Mouse (Mus musculus): ENCODE results near the gene Tcf20. TPM values are rescaled to one million over a fixed set of nuclear protein-coding genes. Genes with fewer than 3 reads are reported as not detected.

Tcf20 gene
- polyA plus RNA-seq, 1 experiment from 2014 or later, result 16.0 TPM

DNA sequence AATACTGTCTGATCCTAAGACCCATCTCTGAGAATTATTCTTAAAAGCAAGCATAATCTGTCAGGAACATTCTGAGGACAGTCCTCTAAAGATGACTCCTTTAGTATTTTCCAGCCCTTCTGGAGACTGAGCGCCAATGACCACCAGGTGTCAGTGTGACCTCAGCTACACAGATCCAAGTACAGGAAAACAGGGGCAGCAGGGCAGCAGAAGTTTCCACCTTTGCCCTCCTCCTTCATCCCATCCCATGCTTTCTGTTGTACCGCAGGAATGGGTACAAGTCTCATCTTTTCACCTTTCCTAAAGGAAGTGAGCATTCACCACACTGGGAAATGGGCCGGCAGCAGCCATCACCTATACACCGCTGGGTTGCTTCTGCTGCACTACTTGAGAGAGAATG lies 172.9 kb downstream of the Tcf20 start:
- Histone ChIP-seq H3K36me3 (peaks cover 32% of the 10 kb centered on the region), H3K9me3 (no peaks in the 10 kb centered on the region), H3K27ac (no peak overlapping the region), H3K27me3 (no peaks in the 10 kb centered on the region), H3K4me3 (replicated peaks) (no peak overlapping the region), H3K9ac (replicated peaks) (no peak overlapping the region), H3K4me2 (replicated peaks) (no peak overlapping the region), H3K4me1 (replicated peaks) (peaks cover 5% of the 10 kb centered on the region)
- ATAC-seq, result peak; percentile 55; the same call in 1 of the 2 replicates
- WGBS, result 62% methylated on average over 4 of the region's 4 CpGs

DNA sequence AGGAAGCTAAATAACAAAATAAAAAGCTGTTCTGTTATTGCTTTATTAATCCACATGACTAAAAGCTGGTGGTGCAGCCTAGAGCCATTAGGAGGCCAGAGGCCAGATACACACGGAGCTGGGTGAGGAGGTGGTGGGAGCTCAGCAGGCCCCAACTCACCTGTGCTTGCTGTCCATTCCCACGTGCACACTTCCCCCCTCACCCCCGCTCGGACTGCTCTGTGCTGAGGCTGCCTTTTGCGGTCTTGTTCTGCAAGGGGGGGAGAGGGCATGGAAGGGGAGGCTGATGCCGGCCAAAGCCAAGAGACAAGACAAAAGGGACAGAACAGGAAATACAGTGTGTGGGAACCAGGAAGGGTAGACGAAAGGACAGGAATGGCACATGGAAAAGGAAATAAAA lies 173.4 kb downstream of the Tcf20 start:
- H3K27me3 ChIP-seq, result no peaks in the 10 kb centered on the region
- H3K9me3 ChIP-seq, result no peaks in the 10 kb centered on the region
- no peak overlapping the region for H3K4me2 ChIP-seq (replicated peaks)
- H3K36me3 ChIP-seq, result peaks cover 36% of the 10 kb centered on the region
- ATAC-seq, result no peak
- H3K9ac ChIP-seq (replicated peaks), result no peak overlapping the region
- no peak overlapping the region for H3K4me3 ChIP-seq (replicated peaks)
- WGBS, result 92% methylated on average over 7 of the region's 7 CpGs
- peaks cover 10% of the 10 kb centered on the region for H3K4me1 ChIP-seq (replicated peaks)
- no peak overlapping the region for H3K27ac ChIP-seq

DNA sequence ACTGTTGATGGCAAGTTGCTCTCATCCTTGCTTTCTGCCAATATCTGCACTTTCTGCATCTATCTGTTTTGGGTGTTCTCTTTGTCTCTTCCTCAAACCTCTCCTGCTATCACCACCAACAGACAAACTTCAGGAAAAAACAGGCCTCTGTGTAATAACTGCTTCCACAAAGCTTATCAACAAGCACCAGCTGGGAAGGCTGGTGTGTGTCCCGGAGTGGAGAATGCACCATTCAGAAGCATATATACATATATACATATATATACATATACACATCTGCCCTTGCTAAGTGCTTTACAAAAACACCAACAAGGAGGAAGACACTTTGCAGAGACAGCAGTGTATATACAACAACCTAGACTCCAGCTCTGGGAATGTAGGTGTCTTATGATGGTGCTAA lies 177.1 kb downstream of the Tcf20 start:
- no peak overlapping the region for H3K4me3 ChIP-seq (replicated peaks)
- no peak overlapping the region for H3K27ac ChIP-seq
- no peak for ATAC-seq
- WGBS, result 87% methylated on average over 1 of the region's 1 CpGs
- H3K9ac ChIP-seq (replicated peaks), result no peak overlapping the region
- no peak overlapping the region for H3K4me2 ChIP-seq (replicated peaks)
- H3K9me3 ChIP-seq, result no peaks in the 10 kb centered on the region
- peaks cover 10% of the 10 kb centered on the region for H3K4me1 ChIP-seq (replicated peaks)
- H3K27me3 ChIP-seq, result no peaks in the 10 kb centered on the region
- H3K36me3 ChIP-seq, result peaks cover 36% of the 10 kb centered on the region

DNA sequence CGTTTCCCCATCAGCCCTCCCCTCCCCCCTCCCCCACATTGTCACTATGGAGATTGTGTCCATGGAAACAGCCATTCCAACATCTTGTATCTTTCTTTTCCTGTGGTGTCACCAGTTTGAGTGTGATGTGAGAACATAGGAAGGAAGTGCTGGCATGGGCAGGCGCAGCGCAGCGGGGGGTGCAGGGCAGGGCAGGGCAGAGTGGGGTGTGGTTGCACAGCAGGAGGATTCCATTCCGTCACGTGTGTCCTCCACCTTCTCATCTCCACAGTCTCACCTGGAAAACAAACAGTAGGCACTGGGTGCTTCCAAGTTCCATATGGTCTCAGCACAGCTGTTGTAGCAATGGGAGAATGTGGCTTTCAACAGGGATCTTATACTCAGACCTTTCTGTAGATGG lies 178.2 kb downstream of the Tcf20 start:
- H3K27ac ChIP-seq, result no peak overlapping the region
- no peaks in the 10 kb centered on the region for H3K27me3 ChIP-seq
- H3K9me3 ChIP-seq, result no peaks in the 10 kb centered on the region
- WGBS, result 61% methylated on average over 6 of the region's 6 CpGs
- no peak overlapping the region for H3K4me3 ChIP-seq (replicated peaks)
- ATAC-seq, result no peak
- H3K9ac ChIP-seq (replicated peaks), result no peak overlapping the region
- peaks cover 35% of the 10 kb centered on the region for H3K36me3 ChIP-seq
- peaks cover 10% of the 10 kb centered on the region for H3K4me1 ChIP-seq (replicated peaks)
- H3K4me2 ChIP-seq (replicated peaks), result no peak overlapping the region

DNA sequence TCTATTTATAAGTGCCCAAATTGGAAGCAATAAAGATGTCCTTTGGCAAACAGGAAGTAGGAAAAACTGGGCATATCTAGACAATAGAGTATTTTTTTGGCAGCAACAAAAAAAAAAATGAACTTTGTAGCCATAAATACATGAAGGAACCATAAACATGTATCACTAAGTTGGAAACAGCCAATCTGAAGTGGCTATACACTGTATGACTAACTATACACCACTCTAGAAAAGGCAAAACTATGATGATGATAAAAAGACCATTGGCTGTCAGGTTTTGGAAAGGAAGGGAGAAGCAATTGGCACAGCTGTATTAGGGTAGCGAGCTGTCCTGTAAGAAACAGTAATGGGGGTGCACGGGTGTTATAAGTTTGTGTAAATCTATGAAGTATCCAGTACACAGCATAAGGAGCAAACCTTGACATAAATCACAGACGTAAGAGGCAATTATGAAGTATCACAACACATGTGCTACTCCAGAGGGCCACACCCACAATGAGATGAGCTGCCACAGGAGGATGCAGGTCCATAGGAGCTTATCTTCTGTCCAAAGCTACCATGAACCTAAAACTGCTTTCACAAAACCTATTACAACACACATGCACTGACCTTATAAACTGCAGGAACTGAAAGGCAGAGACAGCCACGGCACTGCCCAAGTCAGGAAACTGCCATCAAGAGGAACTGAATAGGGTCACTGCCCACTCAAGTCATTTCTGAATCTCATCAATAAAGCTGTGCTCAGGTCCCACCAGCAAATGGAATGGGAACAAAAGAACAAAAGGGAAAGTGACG lies 180.5 kb downstream of the Tcf20 start:
- Histone ChIP-seq H3K27ac (no peak overlapping the region), H3K9ac (replicated peaks) (no peak overlapping the region), H3K4me2 (replicated peaks) (no peak overlapping the region), H3K4me1 (replicated peaks) (peaks cover 10% of the 10 kb centered on the region), H3K4me3 (replicated peaks) (no peak overlapping the region), H3K27me3 (no peaks in the 10 kb centered on the region), H3K36me3 (peaks cover 23% of the 10 kb centered on the region), H3K9me3 (no peaks in the 10 kb centered on the region)
- WGBS, result 82% methylated on average over 5 of the region's 5 CpGs
- no peak for ATAC-seq

DNA sequence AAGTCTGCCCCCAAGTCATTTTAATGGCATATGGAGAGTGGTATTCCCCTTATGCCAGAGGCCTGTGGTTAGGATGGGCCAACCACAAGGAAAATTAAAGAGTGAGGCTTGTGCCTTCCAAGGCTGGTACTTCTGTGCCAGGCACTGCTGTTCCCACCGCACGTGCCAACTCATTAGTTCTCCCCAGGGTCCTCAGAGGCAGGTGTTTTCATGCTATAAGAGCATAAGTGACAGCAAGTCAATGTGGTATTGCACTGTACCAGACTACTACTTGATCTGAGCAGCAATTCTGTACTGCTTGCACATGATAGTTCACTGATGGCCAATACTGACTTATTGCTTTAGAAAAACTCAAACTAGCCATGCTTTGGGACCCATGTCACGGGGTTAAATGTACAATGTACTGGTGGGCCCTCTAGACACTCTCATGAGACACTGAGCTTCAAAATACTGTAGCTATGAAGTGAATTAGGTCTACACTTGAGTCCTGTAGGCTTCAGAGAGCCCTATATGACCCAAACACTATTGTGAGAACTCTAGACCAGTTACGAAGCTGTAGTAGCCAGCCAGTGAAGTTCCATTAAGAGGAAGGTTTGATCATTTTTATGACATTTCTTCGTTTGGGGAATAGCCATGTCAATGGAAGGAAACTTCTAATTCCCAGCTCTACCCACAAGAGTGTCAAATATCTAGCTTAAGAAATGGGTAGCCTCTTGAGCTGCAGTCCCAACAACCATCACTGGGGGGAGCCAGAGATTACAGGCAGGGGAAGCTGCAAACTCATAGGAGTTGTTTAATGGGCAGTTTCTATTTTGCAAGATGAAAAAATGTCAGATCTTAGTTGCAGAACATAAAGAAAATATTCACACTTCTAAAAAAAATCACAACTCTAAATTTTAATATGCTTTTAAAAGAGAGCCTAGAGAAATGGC lies 182.7 kb downstream of the Tcf20 start:
- no peak overlapping the region for H3K27ac ChIP-seq
- no peak for ATAC-seq
- WGBS, result 72% methylated on average over 5 of the region's 5 CpGs

DNA sequence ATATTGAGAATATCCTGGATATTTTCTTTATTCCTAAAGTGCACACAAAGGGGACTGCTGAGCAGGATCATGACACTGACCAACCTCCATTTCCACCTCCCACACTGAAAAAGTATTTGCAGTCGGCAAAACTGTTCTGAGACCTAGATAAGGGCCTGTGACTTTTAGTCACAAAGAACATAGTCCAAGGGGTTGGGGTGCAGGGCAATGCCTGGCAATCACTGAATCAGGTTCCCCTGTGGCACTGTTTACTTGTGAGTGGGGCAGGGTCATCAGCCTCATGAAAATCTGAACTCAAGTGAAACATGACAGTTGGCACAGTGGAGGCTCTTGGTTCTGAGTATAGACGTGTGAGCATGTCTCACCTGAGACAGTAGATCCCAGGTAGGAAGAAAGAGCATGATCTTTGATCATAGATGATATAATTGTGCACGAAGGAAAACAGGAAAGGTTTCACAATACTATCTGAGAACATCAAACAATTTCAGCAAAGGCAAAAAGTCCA lies 191.7 kb downstream of the Tcf20 start:
- Histone ChIP-seq H3K27me3 (no peaks in the 10 kb centered on the region), H3K4me1 (replicated peaks) (no peaks in the 10 kb centered on the region), H3K9ac (replicated peaks) (no peak overlapping the region), H3K4me3 (replicated peaks) (no peak overlapping the region), H3K9me3 (no peaks in the 10 kb centered on the region), H3K27ac (no peak overlapping the region), H3K36me3 (no peaks in the 10 kb centered on the region), H3K4me2 (replicated peaks) (no peak overlapping the region)
- WGBS, result 89% methylated on average over 3 of the region's 3 CpGs
- ATAC-seq, result no peak

More for the DNA sequence above, 182.7 kb downstream of the Tcf20 start:
- H3K4me3 ChIP-seq (replicated peaks), result no peak overlapping the region
- peaks cover 6% of the 10 kb centered on the region for H3K4me1 ChIP-seq (replicated peaks)
- no peak overlapping the region for H3K4me2 ChIP-seq (replicated peaks)
- H3K9ac ChIP-seq (replicated peaks), result no peak overlapping the region
- H3K36me3 ChIP-seq, result peaks cover 6% of the 10 kb centered on the region
- no peaks in the 10 kb centered on the region for H3K9me3 ChIP-seq
- no peaks in the 10 kb centered on the region for H3K27me3 ChIP-seq

DNA sequence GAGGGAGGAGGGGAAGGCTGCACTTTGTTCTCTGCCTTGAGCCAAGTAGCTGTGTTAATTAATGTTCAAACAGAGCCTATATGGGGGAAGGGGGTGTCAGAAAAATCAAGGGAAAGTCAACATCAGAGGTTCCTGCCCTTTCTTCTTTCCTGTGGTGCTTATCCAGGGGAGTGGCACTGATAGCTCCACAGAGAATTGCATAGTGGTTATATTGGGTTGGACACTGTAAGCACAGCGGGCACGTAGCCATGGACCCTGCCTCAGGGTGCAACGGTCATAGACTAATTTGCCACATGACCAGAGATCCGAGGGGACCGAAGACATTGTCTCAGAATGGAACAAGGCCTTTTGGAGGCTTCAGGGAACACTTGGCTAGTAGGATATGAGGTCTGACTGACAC lies 193.4 kb downstream of the Tcf20 start, which contains the start of gene Cyp2d26:
TSS of gene Cyp2d26 (minus strand) at position 18 of the 400 bp plus-strand sequence.
- WGBS, result 89% methylated on average over 5 of the region's 5 CpGs
- ATAC-seq, result no peak
- no peaks in the 10 kb centered on the region for H3K9me3 ChIP-seq

DNA sequence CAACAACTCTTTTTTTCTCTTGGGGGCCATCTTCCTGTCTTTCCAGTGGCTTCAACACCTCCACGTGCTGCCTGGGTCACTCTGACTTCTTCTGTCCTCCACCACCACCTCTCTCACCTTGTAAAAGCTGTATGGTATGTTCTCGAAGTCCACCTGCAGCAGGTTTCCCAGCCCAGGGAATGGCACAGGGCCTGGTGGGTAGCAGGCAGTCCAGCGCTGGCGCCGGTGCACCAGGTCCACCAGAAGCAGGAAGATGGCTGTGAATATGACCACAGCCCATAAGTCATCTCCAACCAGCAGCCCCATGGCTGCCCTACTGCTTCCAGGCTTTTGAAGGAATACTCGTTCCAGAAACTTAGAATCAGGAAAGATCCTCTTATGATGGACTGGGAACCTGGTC lies 193.8 kb downstream of the Tcf20 start:
- H3K27ac ChIP-seq, result no peak overlapping the region
- no peak overlapping the region for H3K4me3 ChIP-seq (replicated peaks)
- no peaks in the 10 kb centered on the region for H3K27me3 ChIP-seq
- H3K4me2 ChIP-seq (replicated peaks), result no peak overlapping the region
- H3K4me1 ChIP-seq (replicated peaks), result no peaks in the 10 kb centered on the region
- H3K9me3 ChIP-seq, result no peaks in the 10 kb centered on the region
- WGBS, result 88% methylated on average over 6 of the region's 6 CpGs
- H3K36me3 ChIP-seq, result no peaks in the 10 kb centered on the region
- no peak for ATAC-seq
- H3K9ac ChIP-seq (replicated peaks), result no peak overlapping the region

More for the DNA sequence above, 193.4 kb downstream of the Tcf20 start, which contains the start of gene Cyp2d26:
- Histone ChIP-seq H3K9ac (replicated peaks) (no peak within 1 kb of the TSS), H3K4me3 (replicated peaks) (no peak within 1 kb of the TSS), H3K36me3 (no peaks in the 10 kb centered on the region), H3K4me2 (replicated peaks) (no peak within 1 kb of the TSS), H3K27me3 (no peaks in the 10 kb centered on the region), H3K4me1 (replicated peaks) (no peaks in the 10 kb centered on the region), H3K27ac (no peak within 1 kb of the TSS)

DNA sequence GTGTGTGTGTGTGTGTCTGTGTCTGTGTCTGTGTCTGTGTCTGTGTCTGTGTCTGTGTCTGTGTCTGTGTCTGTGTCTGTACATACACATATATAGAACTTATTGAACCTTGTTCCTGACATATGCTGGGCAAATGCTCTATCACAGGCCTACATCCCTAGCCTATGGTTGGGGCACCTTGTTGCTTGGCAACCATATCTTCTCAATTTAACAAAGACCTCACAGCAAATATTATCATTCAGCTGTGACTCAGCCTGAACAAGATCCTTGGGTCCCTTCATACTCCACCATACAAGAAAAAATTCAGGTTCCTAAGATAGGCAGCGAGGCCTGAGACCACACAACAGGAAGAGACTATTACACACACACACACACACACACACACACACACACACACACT lies 194.2 kb downstream of the Tcf20 start:
- H3K9ac ChIP-seq (replicated peaks), result no peak overlapping the region
- no peaks in the 10 kb centered on the region for H3K4me1 ChIP-seq (replicated peaks)
- no peaks in the 10 kb centered on the region for H3K9me3 ChIP-seq
- H3K4me3 ChIP-seq (replicated peaks), result no peak overlapping the region
- H3K27ac ChIP-seq, result no peak overlapping the region
- 100% methylated on average over 1 of the region's 1 CpGs for WGBS
- no peaks in the 10 kb centered on the region for H3K27me3 ChIP-seq
- no peak overlapping the region for H3K4me2 ChIP-seq (replicated peaks)
- no peaks in the 10 kb centered on the region for H3K36me3 ChIP-seq
- no peak for ATAC-seq

DNA sequence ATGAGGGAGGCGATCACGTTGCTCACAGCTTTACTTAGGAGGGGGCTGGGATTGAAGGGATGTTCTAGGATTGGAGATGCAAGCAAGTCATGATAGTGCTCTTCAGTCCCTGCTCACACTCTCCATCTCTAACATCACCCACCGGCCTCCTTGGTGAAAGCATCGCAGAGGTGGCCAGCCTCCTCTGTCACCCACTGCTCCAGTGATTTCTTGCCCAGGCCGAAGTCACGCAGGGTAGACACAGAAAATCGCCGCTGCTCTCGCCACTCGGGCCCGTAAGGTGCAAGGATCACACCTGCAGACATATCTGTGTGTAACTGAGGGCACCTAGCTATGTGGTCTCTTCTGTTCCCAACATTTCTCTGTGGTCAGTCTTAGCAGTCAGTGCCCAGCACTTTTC lies 195.1 kb downstream of the Tcf20 start:
- H3K36me3 ChIP-seq, result no peaks in the 10 kb centered on the region
- H3K4me3 ChIP-seq (replicated peaks), result no peak overlapping the region
- H3K27ac ChIP-seq, result no peak overlapping the region
- H3K9me3 ChIP-seq, result no peaks in the 10 kb centered on the region
- H3K9ac ChIP-seq (replicated peaks), result no peak overlapping the region
- no peak overlapping the region for H3K4me2 ChIP-seq (replicated peaks)
- H3K27me3 ChIP-seq, result no peaks in the 10 kb centered on the region
- no peaks in the 10 kb centered on the region for H3K4me1 ChIP-seq (replicated peaks)
- 92% methylated on average over 11 of the region's 11 CpGs for WGBS
- ATAC-seq, result no peak

DNA sequence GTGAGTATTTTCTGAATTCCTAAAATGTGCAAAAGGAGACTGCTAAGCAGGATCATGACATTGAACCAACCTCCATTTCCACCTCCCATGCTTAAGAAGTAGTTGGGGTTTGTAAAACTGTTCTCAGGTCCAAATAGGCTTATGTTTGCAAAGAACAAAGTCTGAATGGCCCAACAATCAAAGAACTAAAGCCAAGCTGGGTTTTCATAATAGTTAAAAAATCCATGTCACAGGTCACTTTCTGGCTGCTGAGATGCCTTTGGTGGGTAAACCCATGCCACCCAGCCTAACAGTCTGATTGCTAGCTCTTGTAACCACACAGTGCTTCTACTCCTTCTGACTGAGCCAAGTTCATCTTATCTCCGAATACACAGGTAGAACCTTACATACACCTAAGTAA lies 203.1 kb downstream of the Tcf20 start:
- WGBS, result 88% methylated on average over 1 of the region's 1 CpGs

More for the DNA sequence above, 203.1 kb downstream of the Tcf20 start:
- Histone ChIP-seq H3K4me1 (replicated peaks) (no peaks in the 10 kb centered on the region), H3K27ac (no peak overlapping the region), H3K36me3 (no peaks in the 10 kb centered on the region), H3K4me2 (replicated peaks) (no peak overlapping the region), H3K27me3 (no peaks in the 10 kb centered on the region), H3K9me3 (no peaks in the 10 kb centered on the region), H3K4me3 (replicated peaks) (no peak overlapping the region), H3K9ac (replicated peaks) (no peak overlapping the region)
- ATAC-seq, result no peak

Data from midbrain, embryonic 13.5 days (tissue).